Mouse (Mus musculus): ENCODE results near the gene Ippk. TPM values are rescaled to one million over a fixed set of nuclear protein-coding genes. Genes with fewer than 3 reads are reported as not detected.

The Ippk gene
- polyA plus RNA-seq, 2 experiments = 9.8 to 14.5 TPM

DNA sequence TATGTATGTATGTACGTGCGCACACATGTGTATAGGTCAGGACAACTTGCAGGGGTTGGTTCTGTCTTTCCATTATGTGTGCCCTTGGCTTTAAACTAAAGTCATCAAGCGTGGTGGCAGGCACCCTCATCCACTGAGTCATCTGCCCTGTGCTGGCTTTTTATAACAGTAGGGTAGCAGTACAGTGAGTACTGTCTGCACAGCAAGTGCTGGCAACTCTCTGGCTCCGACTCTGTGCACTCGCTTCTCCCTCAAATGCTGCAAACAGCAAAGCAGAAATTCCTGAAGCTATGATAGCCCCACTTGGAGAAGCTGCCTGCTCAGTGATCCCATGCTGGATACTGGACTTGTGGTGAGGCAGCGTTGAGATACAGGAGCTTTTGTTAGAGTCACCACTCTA is 23.4 kb downstream of the Ippk start:
- Histone ChIP-seq H3K36me3 (ENCODE audit: control insufficient read depth, insufficient read depth, low read length) (peaks cover 32% of the 10 kb centered on the region), H3K4me3 (replicated peaks; ENCODE audit: low read length) (no peak overlapping the region), H3K9me3 (ENCODE audit: control insufficient read depth, low read length) (no peaks in the 10 kb centered on the region), H3K4me2 (replicated peaks; ENCODE audit: low read depth, low read length, severe bottlenecking) (no peak overlapping the region), H3K27me3 (ENCODE audit: control insufficient read depth, insufficient read depth, low read length) (no peaks in the 10 kb centered on the region), H3K4me1 (ENCODE audit: control insufficient read depth, insufficient read depth, low read length) (no peaks in the 10 kb centered on the region), H3K27ac (replicated peaks; ENCODE audit: low read depth, low read length) (no peak overlapping the region), H3K9ac (ENCODE audit: low read depth, low read length, severe bottlenecking) (no peak overlapping the region)
- ATAC-seq (ENCODE audit: low FRiP score, low read depth) (no peak), DNase-seq (ENCODE audit: low spot score) (no peak)
- no peak for TF ChIP-seq POLR2A (IDR thresholded peaks at IDR 0.05; ENCODE audit: borderline replicate concordance, extremely low read depth, insufficient read depth, insufficient read length)
- WGBS = 94% methylated on average over 6 of the region's 6 CpGs

DNA sequence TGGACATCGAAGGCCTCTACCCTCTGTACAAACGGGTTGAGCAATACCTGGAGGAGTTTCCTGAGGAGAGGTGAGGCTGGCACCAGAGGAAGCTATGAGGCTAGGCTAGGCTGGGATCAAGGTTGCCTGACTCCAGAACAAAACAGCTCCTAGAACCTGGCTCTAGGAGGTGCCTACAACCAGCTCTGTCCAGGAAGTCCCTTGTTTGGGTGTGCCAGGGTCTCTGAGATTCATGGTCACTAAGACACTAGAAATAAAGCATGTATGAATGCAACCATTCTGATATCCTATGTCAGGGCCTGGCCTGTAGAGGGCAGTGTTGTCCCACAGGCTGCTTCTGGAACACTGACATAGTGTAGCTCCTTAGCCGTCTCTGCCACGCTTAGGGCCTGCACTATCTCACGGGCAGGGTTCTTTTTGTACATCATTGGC is 28.3 kb downstream of the Ippk start:
- no peak for TF ChIP-seq POLR2A (IDR thresholded peaks at IDR 0.05; ENCODE audit: borderline replicate concordance, extremely low read depth, insufficient read depth, insufficient read length)
- Histone ChIP-seq H3K4me3 (replicated peaks; ENCODE audit: low read length) (no peak overlapping the region), H3K27ac (replicated peaks; ENCODE audit: low read depth, low read length) (0 out of 2 replicates have a peak overlapping the region, but pooled peaks have one; percentile 33), H3K36me3 (ENCODE audit: control insufficient read depth, insufficient read depth, low read length) (peaks cover 35% of the 10 kb centered on the region), H3K4me2 (replicated peaks; ENCODE audit: low read depth, low read length, severe bottlenecking) (no peak overlapping the region), H3K4me1 (ENCODE audit: control insufficient read depth, insufficient read depth, low read length) (no peaks in the 10 kb centered on the region), H3K9ac (ENCODE audit: low read depth, low read length, severe bottlenecking) (no peak overlapping the region), H3K9me3 (ENCODE audit: control insufficient read depth, low read length) (no peaks in the 10 kb centered on the region), H3K27me3 (ENCODE audit: control insufficient read depth, insufficient read depth, low read length) (no peaks in the 10 kb centered on the region)
- ATAC-seq (ENCODE audit: low FRiP score, low read depth) (peak; percentile 79), DNase-seq (ENCODE audit: low spot score) (peak; percentile 89)
- 40% methylated on average over 5 of the region's 5 CpGs for WGBS

DNA sequence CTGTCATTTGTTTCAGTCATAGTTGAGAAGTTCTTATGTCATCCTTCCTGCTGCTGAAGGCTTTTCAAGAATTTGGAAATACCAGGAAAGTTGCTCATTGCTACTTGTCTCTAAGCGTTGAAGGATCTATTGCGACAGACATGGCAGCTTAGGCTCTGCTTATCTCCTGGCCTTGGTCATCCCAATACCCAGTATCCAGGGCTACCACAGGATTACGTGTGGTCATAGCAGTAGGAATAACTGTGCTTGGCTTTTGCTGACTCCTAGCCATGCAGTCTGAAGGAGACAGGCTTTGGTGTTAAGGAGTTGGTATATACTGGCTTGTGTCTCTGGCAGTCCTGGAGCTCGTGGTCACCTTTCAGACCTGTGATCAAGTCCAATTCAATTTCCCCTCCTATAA is 39.2 kb downstream of the Ippk start:
- peaks cover 34% of the 10 kb centered on the region for H3K36me3 ChIP-seq (ENCODE audit: control insufficient read depth, insufficient read depth, low read length)
- no peaks in the 10 kb centered on the region for H3K9me3 ChIP-seq (ENCODE audit: control insufficient read depth, low read length)
- no peaks in the 10 kb centered on the region for H3K27me3 ChIP-seq (ENCODE audit: control insufficient read depth, insufficient read depth, low read length)
- H3K27ac ChIP-seq (replicated peaks; ENCODE audit: low read depth, low read length) = peak overlapping the region; percentile 83
- 83% methylated on average over 4 of the region's 4 CpGs for WGBS
- no peak overlapping the region for H3K9ac ChIP-seq (ENCODE audit: low read depth, low read length, severe bottlenecking)
- TF ChIP-seq POLR2A (IDR thresholded peaks at IDR 0.05; ENCODE audit: borderline replicate concordance, extremely low read depth, insufficient read depth, insufficient read length) = no peak
- ATAC-seq (ENCODE audit: low FRiP score, low read depth) (no peak), DNase-seq (ENCODE audit: low spot score) (no peak)
- no peak overlapping the region for H3K4me3 ChIP-seq (replicated peaks; ENCODE audit: low read length)
- no peak overlapping the region for H3K4me2 ChIP-seq (replicated peaks; ENCODE audit: low read depth, low read length, severe bottlenecking)
- H3K4me1 ChIP-seq (ENCODE audit: control insufficient read depth, insufficient read depth, low read length) = peaks cover 12% of the 10 kb centered on the region

DNA sequence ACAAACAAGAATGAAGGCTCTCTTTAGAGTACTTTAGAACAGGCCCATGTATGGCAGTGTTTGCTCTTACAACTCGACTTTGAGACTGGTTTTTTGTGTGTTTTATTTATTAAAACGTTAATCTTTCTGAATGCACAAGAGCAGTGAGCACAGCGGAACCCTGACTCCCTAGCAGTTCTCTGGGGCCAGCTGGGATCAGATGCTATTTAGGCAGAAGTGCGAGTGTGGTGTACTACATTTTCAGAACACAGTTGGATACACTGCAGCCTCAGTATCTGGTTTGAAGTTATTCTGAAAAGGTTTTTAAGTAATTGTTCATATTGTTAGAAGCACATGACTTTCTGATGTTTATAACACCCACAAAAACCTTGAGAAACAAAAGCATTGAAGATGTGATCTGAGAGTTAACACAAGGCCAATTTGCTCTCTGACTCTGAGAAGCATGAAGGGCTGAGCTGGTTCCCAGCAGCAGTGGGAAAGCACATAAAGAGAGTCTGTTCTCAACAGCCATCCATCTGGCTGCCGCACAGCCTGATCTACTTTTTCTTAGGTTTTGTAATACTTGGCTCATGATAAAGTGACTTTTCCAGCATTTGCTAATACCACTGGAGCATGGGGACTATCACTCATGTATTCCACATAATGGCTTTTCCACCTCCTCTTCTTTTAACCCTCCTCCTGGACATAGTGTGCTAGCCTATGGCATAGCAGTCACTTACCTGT is 39.8 kb downstream of the Ippk start:
- peak; percentile 60 for ATAC-seq (ENCODE audit: low FRiP score, low read depth)
- Histone ChIP-seq H3K9ac (ENCODE audit: low read depth, low read length, severe bottlenecking) (no peak overlapping the region), H3K36me3 (ENCODE audit: control insufficient read depth, insufficient read depth, low read length) (peaks cover 32% of the 10 kb centered on the region)

DNA sequence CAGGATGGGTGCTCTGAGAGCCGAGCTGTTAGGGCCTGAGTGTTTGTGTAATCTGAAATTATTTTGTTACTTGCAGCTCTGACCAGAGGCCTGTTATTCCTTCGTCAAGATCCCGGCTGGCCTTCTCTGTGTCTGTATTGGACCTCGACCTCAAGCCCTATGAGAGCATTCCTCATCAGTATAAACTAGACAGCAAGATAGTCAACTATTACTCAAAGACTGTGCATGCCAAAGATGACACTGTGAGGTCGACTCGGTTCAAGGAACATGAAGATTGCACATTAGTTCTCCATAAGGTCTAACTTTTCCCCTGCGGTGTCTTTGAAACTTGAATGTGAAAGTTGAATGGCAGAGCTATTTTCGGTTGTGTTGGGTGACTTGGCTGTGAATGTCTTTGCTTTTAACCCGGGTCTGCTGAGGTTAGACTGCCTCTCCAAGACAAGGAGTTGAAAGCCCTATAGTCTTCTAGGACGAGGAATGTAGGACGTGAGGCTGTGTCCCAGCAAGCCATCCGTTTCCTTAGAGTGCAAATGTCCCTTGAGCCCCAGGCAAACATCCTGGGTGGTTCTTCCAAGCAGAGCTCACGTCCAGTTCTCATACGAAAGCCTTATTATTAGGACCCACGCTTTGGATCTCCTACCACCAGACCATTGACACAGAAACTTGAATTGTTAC is 40.5 kb downstream of the Ippk start:
- WGBS = 88% methylated on average over 15 of the region's 15 CpGs
- Histone ChIP-seq H3K27ac (replicated peaks; ENCODE audit: low read depth, low read length) (peak overlapping the region; percentile 63), H3K4me2 (replicated peaks; ENCODE audit: low read depth, low read length, severe bottlenecking) (no peak overlapping the region), H3K9me3 (ENCODE audit: control insufficient read depth, low read length) (no peaks in the 10 kb centered on the region), H3K9ac (ENCODE audit: low read depth, low read length, severe bottlenecking) (no peak overlapping the region), H3K36me3 (ENCODE audit: control insufficient read depth, insufficient read depth, low read length) (peaks cover 28% of the 10 kb centered on the region), H3K27me3 (ENCODE audit: control insufficient read depth, insufficient read depth, low read length) (no peaks in the 10 kb centered on the region), H3K4me1 (ENCODE audit: control insufficient read depth, insufficient read depth, low read length) (peaks cover 21% of the 10 kb centered on the region), H3K4me3 (replicated peaks; ENCODE audit: low read length) (no peak overlapping the region)
- ATAC-seq (ENCODE audit: low FRiP score, low read depth) (no peak), DNase-seq (ENCODE audit: low spot score) (no peak)
- no peak for TF ChIP-seq POLR2A (IDR thresholded peaks at IDR 0.05; ENCODE audit: borderline replicate concordance, extremely low read depth, insufficient read depth, insufficient read length)

More for the DNA sequence above, 39.8 kb downstream of the Ippk start:
- H3K27me3 ChIP-seq (ENCODE audit: control insufficient read depth, insufficient read depth, low read length) = no peaks in the 10 kb centered on the region
- H3K4me3 ChIP-seq (replicated peaks; ENCODE audit: low read length) = no peak overlapping the region
- H3K27ac ChIP-seq (replicated peaks; ENCODE audit: low read depth, low read length) = peak overlapping the region; percentile 83
- H3K9me3 ChIP-seq (ENCODE audit: control insufficient read depth, low read length) = no peaks in the 10 kb centered on the region
- WGBS = 70% methylated on average over 5 of the region's 5 CpGs
- peaks cover 14% of the 10 kb centered on the region for H3K4me1 ChIP-seq (ENCODE audit: control insufficient read depth, insufficient read depth, low read length)
- peak; percentile 67 for DNase-seq (ENCODE audit: low spot score)
- H3K4me2 ChIP-seq (replicated peaks; ENCODE audit: low read depth, low read length, severe bottlenecking) = no peak overlapping the region
- no peak for TF ChIP-seq POLR2A (IDR thresholded peaks at IDR 0.05; ENCODE audit: borderline replicate concordance, extremely low read depth, insufficient read depth, insufficient read length)
